Mouse (Mus musculus) ES-E14 (cell line): ENCODE results near the gene Ugt2b37. TPM values are rescaled to one million over a fixed set of nuclear protein-coding genes. Genes with fewer than 3 reads are reported as not detected.

ENCODE experiments used
- total RNA-seq: library from RNA; depleted of rRNA; stranded (reverse); fragments of 300-350 nt; gene quantifications from 2 replicates; pipeline ENCODE4 v1.2.3, GENCODE M21; 2012; rRNA removed

Ugt2b37 gene
- total RNA-seq, 1 experiment, result not detected

Other genes with a start within 250 kb of the Ugt2b37 start
- not detected in 2 replicates for gene Ugt2b36, start 162.2 kb downstream of the Ugt2b37 start, total RNA-seq
- gene Ugt2b5, start 114.5 kb downstream of the Ugt2b37 start, total RNA-seq, result not detected in 2 replicates
- gene Ugt2a3, start 82.4 kb upstream of the Ugt2b37 start, total RNA-seq, result not detected in 2 replicates
- gene Ugt2b38, start 169.4 kb upstream of the Ugt2b37 start, total RNA-seq, result not detected in 2 replicates
- gene Ugt2a2, start 227.5 kb upstream of the Ugt2b37 start, total RNA-seq, result not detected in 2 replicates
- gene Gm43638, start 232.0 kb upstream of the Ugt2b37 start, total RNA-seq, result not detected in 2 replicates
- not detected in 2 replicates for gene Ugt2a1, start 236.1 kb upstream of the Ugt2b37 start, total RNA-seq